Mouse (Mus musculus) midbrain, embryonic 15.5 days (tissue): Measurements from ENCODE around the gene Cchcr1. TPM values are rescaled to one million over a fixed set of nuclear protein-coding genes. Genes with fewer than 3 reads are reported as not detected.

Experiments used
- ATAC-seq: fragments of 200-750 bp; cut with Nextera tagmentation; replicated peaks from 2 replicates; pipeline ENCODE4 v1.8.0; 2017; ENCODE audit warnings: moderate TSS enrichment
- H3K27ac ChIP-seq: fragments of 300-500 bp; sonication (generic); 2 replicates; pipeline ENCODE4 v1.5.1; 2015; ENCODE audit warnings: mild to moderate bottlenecking, inconsistent platforms
- H3K27me3 ChIP-seq: fragments of 300-500 bp; sonication (generic); replicated peaks from 2 replicates; pipeline ENCODE4 v1.6.1; 2015; ENCODE audit warnings: inconsistent platforms
- H3K36me3 ChIP-seq: fragments of 300-500 bp; sonication (generic); replicated peaks from 2 replicates; pipeline ENCODE4 v1.6.1; 2015; ENCODE audit warnings: inconsistent platforms
- H3K4me1 ChIP-seq: fragments of 300-500 bp; sonication (generic); 2 replicates; pipeline ENCODE4 v1.6.1; 2015; ENCODE audit warnings: inconsistent platforms
- H3K4me2 ChIP-seq: fragments of 300-500 bp; sonication (generic); 2 replicates; pipeline ENCODE4 v1.6.1; 2015; ENCODE audit warnings: inconsistent platforms, mild to moderate bottlenecking, moderate library complexity
- H3K4me3 ChIP-seq: fragments of 300-500 bp; sonication (generic); 2 replicates; pipeline ENCODE4 v1.5.1; 2015; ENCODE audit warnings: mild to moderate bottlenecking, inconsistent platforms
- H3K9ac ChIP-seq: fragments of 300-500 bp; sonication (generic); 2 replicates; pipeline ENCODE4 v1.6.1; 2015; ENCODE audit warnings: mild to moderate bottlenecking, inconsistent platforms
- H3K9me3 ChIP-seq: fragments of 300-500 bp; sonication (generic); 2 replicates; pipeline ENCODE4 v1.6.1; 2016; ENCODE audit warnings: inconsistent platforms
- WGBS: fragments of 180-500 bp; shearing (Covaris S2); methylation state at CpG from one replicate; pipeline ENCODE4 v1.1.7; 2015; ENCODE audit warnings: mixed read lengths; 5-methylcytosine and 5-hydroxymethylcytosine counted together
- polyA plus RNA-seq: library from polyadenylated mRNA; unstranded; fragments of >200 nt; fragmentation: Nextera tagmentation; extraction: Ambion mirVana; gene quantifications from 2 replicates; pipeline ENCODE4 v1.2.1, GENCODE M21; 2015

Cchcr1 gene
- polyA plus RNA-seq, 1 experiment from 2014 or later, result 3.7 TPM

GRCm38 (mm10) chr17:35524354-35524753 is 7.5 kb downstream of the Cchcr1 start:
- Histone ChIP-seq H3K9ac (no peak overlapping the region), H3K4me1 (no peaks in the 10 kb centered on the region), H3K27me3 (no peaks in the 10 kb centered on the region), H3K9me3 (no peaks in the 10 kb centered on the region), H3K4me3 (no peak overlapping the region), H3K27ac (no peak overlapping the region), H3K36me3 (no peaks in the 10 kb centered on the region), H3K4me2 (no peak overlapping the region)
- ATAC-seq, result no peak
- 88% methylated on average over 9 of the region's 9 CpGs for WGBS

- no peak overlapping the region for H3K4me3 ChIP-seq
- no peaks in the 10 kb centered on the region for H3K9me3 ChIP-seq
- no peaks in the 10 kb centered on the region for H3K27me3 ChIP-seq
- ATAC-seq, result no peak
- no peaks in the 10 kb centered on the region for H3K36me3 ChIP-seq
- H3K9ac ChIP-seq, result no peak overlapping the region
- peaks cover 3% of the 10 kb centered on the region; the same call in 1 of the 2 replicates for H3K4me1 ChIP-seq
- 86% methylated on average over 8 of the region's 8 CpGs for WGBS
- no peak overlapping the region for H3K4me2 ChIP-seq
- H3K27ac ChIP-seq, result no peak overlapping the region
Measured at GRCm38 (mm10) chr17:35526644-35527043, 9.7 kb downstream of the Cchcr1 start.

- Histone ChIP-seq H3K27ac (no peak overlapping the region), H3K36me3 (no peaks in the 10 kb centered on the region), H3K4me2 (no peak overlapping the region), H3K9me3 (no peaks in the 10 kb centered on the region), H3K9ac (no peak overlapping the region), H3K4me1 (peaks cover 3% of the 10 kb centered on the region; the same call in 1 of the 2 replicates), H3K27me3 (no peaks in the 10 kb centered on the region), H3K4me3 (no peak overlapping the region)
- ATAC-seq, result no peak
- WGBS, result 25% methylated on average over 3 of the region's 3 CpGs
Measured at GRCm38 (mm10) chr17:35532360-35532759, 15.5 kb downstream of the Cchcr1 start.

- Histone ChIP-seq H3K9me3 (no peaks in the 10 kb centered on the region), H3K4me3 (no peak within 1 kb of the TSS), H3K27me3 (no peaks in the 10 kb centered on the region), H3K27ac (no peak within 1 kb of the TSS), H3K9ac (no peak within 1 kb of the TSS), H3K36me3 (no peaks in the 10 kb centered on the region), H3K4me1 (peaks cover 3% of the 10 kb centered on the region; the same call in 1 of the 2 replicates), H3K4me2 (no peak within 1 kb of the TSS)
- WGBS, result 54% methylated on average over 7 of the region's 7 CpGs
- ATAC-seq, result no peak
Measured at GRCm38 (mm10) chr17:35532901-35533300, 16.0 kb downstream of the Cchcr1 start, which contains the start of gene Psors1c2. TSS of gene Psors1c2 (plus strand) at chr17:35533201.

- no peak overlapping the region for H3K9ac ChIP-seq
- 11% methylated on average over 6 of the region's 6 CpGs for WGBS
- no peak overlapping the region for H3K27ac ChIP-seq
- no peak overlapping the region for H3K4me3 ChIP-seq
- H3K4me1 ChIP-seq, result peaks cover 3% of the 10 kb centered on the region; the same call in 1 of the 2 replicates
- peak; percentile 75 for ATAC-seq
- H3K9me3 ChIP-seq, result no peaks in the 10 kb centered on the region
- no peak overlapping the region for H3K4me2 ChIP-seq
- H3K27me3 ChIP-seq, result no peaks in the 10 kb centered on the region
- H3K36me3 ChIP-seq, result no peaks in the 10 kb centered on the region
Measured at GRCm38 (mm10) chr17:35534343-35534742, 17.4 kb downstream of the Cchcr1 start.

- 90% methylated on average over 4 of the region's 4 CpGs for WGBS
- no peaks in the 10 kb centered on the region for H3K4me1 ChIP-seq
- no peak overlapping the region for H3K4me2 ChIP-seq
- H3K4me3 ChIP-seq, result no peak overlapping the region
- H3K9me3 ChIP-seq, result no peaks in the 10 kb centered on the region
- no peaks in the 10 kb centered on the region for H3K27me3 ChIP-seq
- H3K36me3 ChIP-seq, result no peaks in the 10 kb centered on the region
- no peak for ATAC-seq
- H3K9ac ChIP-seq, result no peak overlapping the region
- H3K27ac ChIP-seq, result no peak overlapping the region
Measured at GRCm38 (mm10) chr17:35537421-35537820, 20.5 kb downstream of the Cchcr1 start.

- H3K36me3 ChIP-seq, result no peaks in the 10 kb centered on the region
- no peaks in the 10 kb centered on the region for H3K9me3 ChIP-seq
- no peak overlapping the region for H3K27ac ChIP-seq
- no peak overlapping the region for H3K9ac ChIP-seq
- no peaks in the 10 kb centered on the region for H3K27me3 ChIP-seq
- H3K4me3 ChIP-seq, result no peak overlapping the region
- H3K4me1 ChIP-seq, result peaks cover 5% of the 10 kb centered on the region; the same call in 1 of the 2 replicates
- ATAC-seq, result no peak
- no peak overlapping the region for H3K4me2 ChIP-seq
- 80% methylated on average over 1 of the region's 1 CpGs for WGBS
Measured at GRCm38 (mm10) chr17:35538476-35538875, 21.6 kb downstream of the Cchcr1 start.

- no peaks in the 10 kb centered on the region for H3K27me3 ChIP-seq
- 55% methylated on average over 10 of the region's 10 CpGs for WGBS
- no peak overlapping the region for H3K4me2 ChIP-seq
- ATAC-seq, result no peak
- no peak overlapping the region for H3K9ac ChIP-seq
- no peak overlapping the region for H3K4me3 ChIP-seq
- peaks cover 7% of the 10 kb centered on the region; the same call in 1 of the 2 replicates for H3K4me1 ChIP-seq
- H3K36me3 ChIP-seq, result no peaks in the 10 kb centered on the region
- H3K27ac ChIP-seq, result no peak overlapping the region
- H3K9me3 ChIP-seq, result no peaks in the 10 kb centered on the region
Measured at GRCm38 (mm10) chr17:35539540-35539939, 22.6 kb downstream of the Cchcr1 start.

GRCm38 (mm10) chr17:35542761-35543411 is 26.0 kb downstream of the Cchcr1 start:
- Histone ChIP-seq H3K4me2 (peak overlapping the region; percentile 27), H3K4me3 (no peak overlapping the region), H3K9ac (no peak overlapping the region), H3K36me3 (no peaks in the 10 kb centered on the region), H3K27me3 (no peaks in the 10 kb centered on the region), H3K27ac (no peak overlapping the region), H3K4me1 (peaks cover 12% of the 10 kb centered on the region; the same call in 1 of the 2 replicates), H3K9me3 (no peaks in the 10 kb centered on the region)
- WGBS, result 72% methylated on average over 15 of the region's 15 CpGs
- peak; percentile 34; the same call in 1 of the 2 replicates for ATAC-seq

GRCm38 (mm10) chr17:35543412-35543861 is 26.5 kb downstream of the Cchcr1 start:
- H3K9ac ChIP-seq, result no peak overlapping the region

GRCm38 (mm10) chr17:35544001-35544400 is 27.1 kb downstream of the Cchcr1 start:
- no peak overlapping the region for H3K4me2 ChIP-seq

More at GRCm38 (mm10) chr17:35543412-35543861, 26.5 kb downstream of the Cchcr1 start:
- 13% methylated on average over 14 of the region's 14 CpGs for WGBS
- H3K4me1 ChIP-seq, result peaks cover 12% of the 10 kb centered on the region; the same call in 1 of the 2 replicates
- peak overlapping the region; percentile 27 for H3K4me2 ChIP-seq
- ATAC-seq, result peak; percentile 60
- H3K36me3 ChIP-seq, result no peaks in the 10 kb centered on the region
- no peak overlapping the region for H3K27ac ChIP-seq
- H3K4me3 ChIP-seq, result no peak overlapping the region
- no peaks in the 10 kb centered on the region for H3K27me3 ChIP-seq
- no peaks in the 10 kb centered on the region for H3K9me3 ChIP-seq

GRCm38 (mm10) chr17:35544680-35545079 is 27.8 kb downstream of the Cchcr1 start:
- H3K9me3 ChIP-seq, result no peaks in the 10 kb centered on the region
- no peak overlapping the region for H3K4me3 ChIP-seq
- no peaks in the 10 kb centered on the region for H3K27me3 ChIP-seq
- no peak overlapping the region for H3K9ac ChIP-seq
- no peaks in the 10 kb centered on the region for H3K36me3 ChIP-seq
- peaks cover 12% of the 10 kb centered on the region; the same call in 1 of the 2 replicates for H3K4me1 ChIP-seq
- no peak overlapping the region for H3K4me2 ChIP-seq
- WGBS, result 30% methylated on average over 6 of the region's 6 CpGs
- peak; percentile 55; the same call in 1 of the 2 replicates for ATAC-seq
- H3K27ac ChIP-seq, result no peak overlapping the region

More at GRCm38 (mm10) chr17:35544001-35544400, 27.1 kb downstream of the Cchcr1 start:
- Histone ChIP-seq H3K4me3 (no peak overlapping the region), H3K27me3 (no peaks in the 10 kb centered on the region), H3K9ac (no peak overlapping the region), H3K36me3 (no peaks in the 10 kb centered on the region), H3K27ac (no peak overlapping the region), H3K4me1 (peaks cover 12% of the 10 kb centered on the region; the same call in 1 of the 2 replicates), H3K9me3 (no peaks in the 10 kb centered on the region)
- no peak for ATAC-seq
- WGBS, result 69% methylated on average over 6 of the region's 6 CpGs

GRCm38 (mm10) chr17:35547465-35547864 is 30.6 kb downstream of the Cchcr1 start:
- Histone ChIP-seq H3K4me3 (no peak overlapping the region), H3K36me3 (no peaks in the 10 kb centered on the region), H3K4me1 (peaks cover 12% of the 10 kb centered on the region; the same call in 1 of the 2 replicates), H3K9ac (no peak overlapping the region), H3K27me3 (no peaks in the 10 kb centered on the region), H3K4me2 (no peak overlapping the region), H3K27ac (no peak overlapping the region), H3K9me3 (no peaks in the 10 kb centered on the region)
- 59% methylated on average over 2 of the region's 2 CpGs for WGBS
- ATAC-seq, result no peak
